Mouse (Mus musculus) liver, adult 2 months (tissue): Measurements from ENCODE around the gene Rrp9. TPM values are rescaled to one million over a fixed set of nuclear protein-coding genes. Genes with fewer than 3 reads are reported as not detected.

Experiments used
- DNase-seq: peaks from one replicate; pipeline ENCODE4 v3.0.0-alpha.2; 2011; ENCODE audit warnings: low read depth, low spot score; ENCODE audit errors: extremely low read depth
- H3K27ac ChIP-seq: fragments of 200-500 bp; replicated peaks from 2 replicates; pipeline ENCODE4 v1.5.1; 2012; ENCODE audit warnings: low read depth, mild to moderate bottlenecking, control low read depth, inconsistent platforms, low read length; ENCODE audit not compliant: insufficient read depth
- H3K27me3 ChIP-seq: fragments of 200-500 bp; 2 replicates; pipeline ENCODE4 v1.6.1; 2012; ENCODE audit warnings: mild to moderate bottlenecking, moderate library complexity, low read length, inconsistent platforms; ENCODE audit not compliant: control insufficient read depth, insufficient read depth
- H3K36me3 ChIP-seq: fragments of 200-500 bp; 2 replicates; pipeline ENCODE4 v1.6.1; 2012; ENCODE audit warnings: low read length, inconsistent platforms; ENCODE audit not compliant: control insufficient read depth, insufficient read depth
- H3K4me1 ChIP-seq: fragments of 200-500 bp; 2 replicates; pipeline ENCODE4 v1.6.1; 2011; ENCODE audit warnings: low read length; ENCODE audit not compliant: control insufficient read depth, insufficient read depth
- H3K4me3 ChIP-seq: fragments of 200-500 bp; 2 replicates; pipeline ENCODE4 v1.5.1; 2011; ENCODE audit warnings: low read depth, mild to moderate bottlenecking, control low read depth, low read length, moderate library complexity; ENCODE audit not compliant: insufficient read depth
- H3K79me2 ChIP-seq: fragments of 200-500 bp; 2 replicates; pipeline ENCODE4 v1.6.1; 2012; ENCODE audit warnings: inconsistent platforms, mild to moderate bottlenecking, low read length, moderate library complexity; ENCODE audit not compliant: control insufficient read depth, insufficient read depth
- H3K9ac ChIP-seq: fragments of 200-500 bp; 2 replicates; pipeline ENCODE4 v1.6.1; 2012; ENCODE audit warnings: low read depth, mild to moderate bottlenecking, control low read depth, inconsistent platforms, low read length
- CTCF ChIP-seq: fragments of 200-500 bp; IDR thresholded peaks from 2 replicates; pipeline ENCODE4 v1.5.1; 2011; ENCODE audit warnings: low read depth, low read length, control low read depth
- POLR2A ChIP-seq: fragments of 200-500 bp; IDR thresholded peaks from 2 replicates; pipeline ENCODE4 v1.6.1; 2011; ENCODE audit warnings: low read length, control low read depth; ENCODE audit not compliant: insufficient read depth; ENCODE audit errors: extremely low read depth
- WGBS: fragments of 180-500 bp; shearing (Covaris S2); methylation state at CpG from one replicate; pipeline ENCODE4 v1.1.7; 2018; 5-methylcytosine and 5-hydroxymethylcytosine counted together
- polyA plus RNA-seq: library from polyadenylated mRNA; depleted of rRNA; stranded (reverse); fragments of >200 nt; gene quantifications from 2 replicates; pipeline ENCODE4 v1.2.3, GENCODE M21; 2012; rRNA removed
- total RNA-seq: library from RNA; depleted of rRNA; stranded (reverse); fragments of >200 nt; gene quantifications from 2 replicates; pipeline ENCODE4 v1.2.3, GENCODE M21; 2014; rRNA removed

The Rrp9 gene
- total and polyA plus RNA-seq, 2 experiments = 7.8 to 16.0 TPM

DNA sequence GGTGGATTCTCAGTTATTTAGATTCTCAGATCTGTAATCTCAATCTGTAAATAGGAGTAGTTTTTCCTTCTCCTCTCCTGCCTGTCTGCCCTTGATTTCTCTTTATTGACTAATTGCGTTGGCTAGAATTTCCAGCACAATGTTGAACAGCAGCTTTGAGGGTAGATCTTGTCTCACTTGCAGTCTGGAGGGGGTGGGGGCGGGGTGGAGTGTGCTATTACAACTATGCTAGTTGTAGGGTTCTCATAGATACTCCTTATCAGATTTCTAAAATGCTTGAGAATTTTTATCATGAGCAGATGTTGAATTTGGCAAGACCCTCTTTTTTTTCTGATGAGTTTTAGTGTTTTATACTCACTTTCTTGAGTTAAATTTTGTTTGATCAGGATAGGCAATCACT lies 43.7 kb downstream of the Rrp9 start:
- DNase-seq = no peak
- Histone ChIP-seq H3K27me3 (no peaks in the 10 kb centered on the region), H3K4me3 (no peak overlapping the region), H3K27ac (no peak overlapping the region), H3K36me3 (no peaks in the 10 kb centered on the region), H3K9ac (no peak overlapping the region), H3K4me1 (no peaks in the 10 kb centered on the region), H3K79me2 (no peaks in the 10 kb centered on the region)
- no peak for TF ChIP-seq CTCF
- no peak for TF ChIP-seq POLR2A
- WGBS = 75% methylated on average over 2 of the region's 2 CpGs

DNA sequence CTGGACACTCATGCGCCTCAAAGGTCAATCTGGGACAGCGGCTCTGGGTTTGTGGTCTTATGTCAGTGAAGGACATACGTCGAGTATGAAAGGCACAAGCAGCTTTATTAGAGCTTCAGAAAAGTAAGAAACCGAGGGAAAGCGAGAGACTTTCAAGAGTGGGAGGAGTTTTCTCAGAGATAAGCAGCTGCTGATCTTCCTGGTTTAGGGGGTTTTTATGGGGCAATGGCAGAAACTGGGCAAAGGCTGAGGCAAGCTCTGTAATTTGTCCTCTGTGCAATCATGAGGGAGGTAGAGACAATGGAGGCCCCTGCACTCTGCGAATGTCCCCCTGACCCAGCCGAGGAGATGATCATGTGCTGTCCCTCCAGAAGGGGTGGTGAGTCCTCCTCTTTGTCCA lies 44.1 kb downstream of the Rrp9 start:
- Histone ChIP-seq H3K9ac (no peak overlapping the region), H3K27ac (no peak overlapping the region), H3K4me3 (no peak overlapping the region), H3K4me1 (no peaks in the 10 kb centered on the region), H3K27me3 (no peaks in the 10 kb centered on the region), H3K36me3 (no peaks in the 10 kb centered on the region), H3K79me2 (no peaks in the 10 kb centered on the region)
- 74% methylated on average over 8 of the region's 8 CpGs for WGBS
- no peak for TF ChIP-seq POLR2A
- no peak for TF ChIP-seq CTCF
- DNase-seq = no peak

DNA sequence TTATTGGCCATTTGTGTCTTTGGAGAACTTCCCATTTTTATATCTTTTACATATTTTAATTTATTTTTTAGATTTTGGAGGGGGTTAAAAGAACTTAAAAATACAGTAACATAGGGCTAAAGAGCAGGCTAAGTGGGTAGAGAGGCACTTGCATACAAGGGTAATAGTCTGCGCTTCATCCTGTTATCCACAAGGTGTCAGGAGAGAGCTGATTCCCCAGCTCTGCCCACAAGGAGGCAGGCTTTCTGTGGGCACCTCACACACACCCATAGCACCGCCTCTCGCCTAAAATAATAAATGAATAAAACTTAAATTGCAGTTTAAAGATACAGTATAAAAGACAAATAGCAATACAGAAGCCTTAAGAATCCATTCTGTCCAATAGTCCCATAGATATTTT lies 56.1 kb downstream of the Rrp9 start:
- DNase-seq = peak; percentile 35
- Histone ChIP-seq H3K27me3 (no peaks in the 10 kb centered on the region), H3K36me3 (no peaks in the 10 kb centered on the region), H3K79me2 (no peaks in the 10 kb centered on the region), H3K4me1 (no peaks in the 10 kb centered on the region), H3K27ac (no peak overlapping the region), H3K4me3 (no peak overlapping the region), H3K9ac (no peak overlapping the region)
- no peak for TF ChIP-seq POLR2A
- peak; percentile 92 for TF ChIP-seq CTCF
- 40% methylated on average over 3 of the region's 3 CpGs for WGBS

DNA sequence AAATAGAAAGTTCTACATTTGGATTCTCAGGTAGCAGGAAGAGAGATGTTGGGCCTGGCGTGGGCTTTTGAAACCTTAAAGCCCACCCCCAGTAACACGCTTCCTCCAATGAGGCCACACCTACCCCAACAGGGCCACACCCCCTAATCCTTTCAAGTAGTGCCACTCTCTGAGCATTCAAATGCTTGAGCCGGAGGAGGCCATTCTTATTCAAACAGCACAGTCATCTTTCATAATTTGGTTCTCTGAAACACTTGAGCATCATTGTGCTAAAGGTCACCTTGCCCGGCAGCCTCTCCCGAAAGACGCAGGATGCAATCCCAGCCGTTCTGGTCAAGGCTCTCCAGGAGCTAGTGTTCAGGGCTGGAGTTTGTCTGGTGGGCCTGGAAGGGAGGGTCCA lies 58.5 kb downstream of the Rrp9 start:
- WGBS = 94% methylated on average over 7 of the region's 7 CpGs
- H3K36me3 ChIP-seq = no peaks in the 10 kb centered on the region
- no peaks in the 10 kb centered on the region for H3K4me1 ChIP-seq
- H3K79me2 ChIP-seq = no peaks in the 10 kb centered on the region
- no peaks in the 10 kb centered on the region for H3K27me3 ChIP-seq
- DNase-seq = no peak
- no peak overlapping the region for H3K9ac ChIP-seq
- no peak for TF ChIP-seq POLR2A
- no peak for TF ChIP-seq CTCF
- no peak overlapping the region for H3K27ac ChIP-seq
- H3K4me3 ChIP-seq = no peak overlapping the region

DNA sequence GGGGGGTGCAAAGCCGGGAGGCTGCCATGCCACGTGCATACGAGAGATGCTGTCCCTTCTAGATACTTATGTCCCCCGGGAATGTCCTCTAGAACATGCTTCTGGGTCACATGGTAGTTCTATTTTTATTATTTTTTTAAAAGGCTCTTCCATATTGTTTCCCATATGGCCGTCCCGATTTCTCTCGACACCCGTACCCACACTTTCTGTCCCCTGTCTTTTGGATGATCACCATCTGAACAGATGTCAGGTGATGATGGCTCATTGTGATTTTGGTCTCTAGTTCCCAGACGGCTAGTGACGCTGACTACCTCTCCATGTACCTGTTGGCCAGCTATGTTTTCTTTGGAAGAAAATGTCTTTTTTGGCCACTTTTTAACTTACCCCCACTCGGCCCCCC lies 59.2 kb downstream of the Rrp9 start:
- TF ChIP-seq CTCF (no peak), POLR2A (no peak)

More for the DNA sequence above, 59.2 kb downstream of the Rrp9 start:
- no peak overlapping the region for H3K4me3 ChIP-seq
- H3K36me3 ChIP-seq = no peaks in the 10 kb centered on the region
- no peak for DNase-seq
- no peak overlapping the region for H3K9ac ChIP-seq
- 90% methylated on average over 11 of the region's 11 CpGs for WGBS
- H3K27ac ChIP-seq = no peak overlapping the region
- no peaks in the 10 kb centered on the region for H3K79me2 ChIP-seq
- no peaks in the 10 kb centered on the region for H3K27me3 ChIP-seq
- no peaks in the 10 kb centered on the region for H3K4me1 ChIP-seq

Other genes starting within 250 kb of the Rrp9 start
- gene Alas1, start 227.3 kb upstream of the Rrp9 start, total RNA-seq = 270 and 285 TPM in 2 replicates
- gene Alas1, start 227.3 kb upstream of the Rrp9 start, polyA plus RNA-seq = 530 and 649 TPM in 2 replicates
- 1.8 and 3.2 TPM in 2 replicates for gene Poc1a, start 194.9 kb upstream of the Rrp9 start, total RNA-seq
- 3.1 and 3.9 TPM in 2 replicates for gene Poc1a, start 194.9 kb upstream of the Rrp9 start, polyA plus RNA-seq
- 1.8 and 2.5 TPM in 2 replicates for gene Dusp7, start 107.3 kb upstream of the Rrp9 start, total RNA-seq
- gene Dusp7, start 107.3 kb upstream of the Rrp9 start, polyA plus RNA-seq = 7.7 and 10.1 TPM in 2 replicates
- 182 and 210 TPM in 2 replicates for gene Rpl29, start 46.5 kb upstream of the Rrp9 start, total RNA-seq
- gene Rpl29, start 46.5 kb upstream of the Rrp9 start, polyA plus RNA-seq = 230 and 232 TPM in 2 replicates
- 65.2 and 76.5 TPM in 2 replicates for gene Acy1, start 37.6 kb upstream of the Rrp9 start, total RNA-seq
- gene Acy1, start 37.6 kb upstream of the Rrp9 start, polyA plus RNA-seq = 50.7 and 64.3 TPM in 2 replicates
- 129 and 183 TPM in 2 replicates for gene Abhd14b, start 28.5 kb upstream of the Rrp9 start, total RNA-seq
- gene Abhd14b, start 28.5 kb upstream of the Rrp9 start, polyA plus RNA-seq = 402 and 415 TPM in 2 replicates
- 8.2 and 10.4 TPM in 2 replicates for gene Abhd14a, start 28.3 kb upstream of the Rrp9 start, total RNA-seq
- 22.7 and 24.4 TPM in 2 replicates for gene Abhd14a, start 28.3 kb upstream of the Rrp9 start, polyA plus RNA-seq
- 15.9 and 22.2 TPM in 2 replicates for gene Pcbp4, start 22.7 kb upstream of the Rrp9 start, total RNA-seq
- 43.3 and 52.5 TPM in 2 replicates for gene Pcbp4, start 22.7 kb upstream of the Rrp9 start, polyA plus RNA-seq
- not detected in 2 replicates for gene Gpr62, start 10.0 kb upstream of the Rrp9 start, total RNA-seq
- not detected in 2 replicates for gene Gpr62, start 10.0 kb upstream of the Rrp9 start, polyA plus RNA-seq
- 14.0 and 19.4 TPM in 2 replicates for gene Parp3, start 986 bp downstream of the Rrp9 start, total RNA-seq
- 23.0 and 23.3 TPM in 2 replicates for gene Parp3, start 986 bp downstream of the Rrp9 start, polyA plus RNA-seq
- gene Iqcf1, start 24.0 kb downstream of the Rrp9 start, total RNA-seq = not detected in 2 replicates
- gene Iqcf1, start 24.0 kb downstream of the Rrp9 start, polyA plus RNA-seq = not detected in 2 replicates
- not detected in 2 replicates for gene Iqcf5, start 38.6 kb downstream of the Rrp9 start, total RNA-seq
- not detected in 2 replicates for gene Iqcf5, start 38.6 kb downstream of the Rrp9 start, polyA plus RNA-seq
- gene Iqcf3, start 85.7 kb downstream of the Rrp9 start, total RNA-seq = not detected in 2 replicates
- gene Iqcf3, start 85.7 kb downstream of the Rrp9 start, polyA plus RNA-seq = not detected in 2 replicates
- not detected in 2 replicates for gene Iqcf4, start 95.0 kb downstream of the Rrp9 start, total RNA-seq
- gene Iqcf4, start 95.0 kb downstream of the Rrp9 start, polyA plus RNA-seq = not detected in 2 replicates
- gene Iqcf6, start 150.6 kb downstream of the Rrp9 start, total RNA-seq = not detected in 2 replicates
- gene Iqcf6, start 150.6 kb downstream of the Rrp9 start, polyA plus RNA-seq = not detected in 2 replicates
- not detected in 2 replicates for gene Grm2, start 180.1 kb downstream of the Rrp9 start, total RNA-seq
- gene Grm2, start 180.1 kb downstream of the Rrp9 start, polyA plus RNA-seq = not detected in 2 replicates
- gene Tex264, start 210.0 kb downstream of the Rrp9 start, total RNA-seq = 52.6 and 63.1 TPM in 2 replicates
- 147 and 163 TPM in 2 replicates for gene Tex264, start 210.0 kb downstream of the Rrp9 start, polyA plus RNA-seq